Comparison of ENCODE assay signal across 11 mouse cellular contexts in the genomic region with DNA sequence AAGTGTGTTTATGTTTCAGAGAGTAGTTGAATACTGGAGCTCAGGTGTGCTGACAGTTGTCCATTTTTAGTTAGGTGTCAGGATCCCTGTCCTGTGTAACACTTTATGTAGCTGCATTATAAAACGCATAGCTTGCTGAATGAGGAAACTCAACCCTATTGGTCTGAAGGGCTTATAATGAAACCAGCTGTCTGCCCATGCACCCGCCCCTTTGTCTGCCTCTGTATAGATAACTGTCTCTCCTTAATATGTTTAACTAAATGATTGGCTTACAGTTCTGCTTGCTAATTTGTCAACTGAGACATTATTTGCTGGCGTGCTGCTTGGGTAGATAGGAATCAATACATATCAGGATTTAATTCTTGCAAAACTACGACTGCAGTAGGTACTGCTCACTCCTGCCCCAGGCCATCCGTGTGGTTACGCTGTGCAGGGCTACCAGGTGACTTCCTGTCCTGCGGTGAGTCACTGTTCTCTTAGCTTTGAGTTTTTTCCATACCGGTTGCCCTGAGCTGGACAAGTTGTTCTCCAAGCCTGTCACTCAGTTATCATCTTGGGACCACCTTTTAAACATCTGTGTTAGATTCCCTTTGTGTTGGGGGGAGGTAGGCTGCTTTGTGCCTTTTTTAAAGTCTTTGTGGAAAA. TPM values are rescaled to one million over a fixed set of nuclear protein-coding genes. Genes with fewer than 3 reads are reported as not detected.
A peak's percentile ranks its signal among the peaks of the same experiment; 100 is the strongest.
DNase-seq lines count a peak whose midpoint lies in the region; ATAC-seq and TF ChIP-seq lines count a peak whose summit lies in the region.
"Had no signal": no experiment of that assay in that cellular context is flagged by ENCODE, and none has a peak within 500 bp of the region (broad histone marks: within the 10 kb centered on the region; RNA-seq: fewer than 3 reads in every experiment).

No protein-coding gene starts in this region.

- 64% methylated on average over 8 of the region's 8 CpGs for WGBS in embryonic facial prominence, embryonic 10.5 days
- WGBS in liver, embryonic 15.5 days (ENCODE audit: insufficient replicate concordance), result 22% methylated on average over 8 of the region's 8 CpGs
- WGBS in midbrain, embryonic 14.5 days, result 62% methylated on average over 8 of the region's 8 CpGs

- no peaks in the 10 kb centered on the region for H3K27me3 ChIP-seq in embryonic facial prominence, embryonic 10.5 days (replicated peaks; ENCODE audit: low read depth, poor library complexity, severe bottlenecking)
- no peaks in the 10 kb centered on the region for H3K27me3 ChIP-seq in liver, embryonic 15.5 days
- H3K27me3 ChIP-seq in midbrain, embryonic 14.5 days (ENCODE audit: control insufficient read depth, insufficient read depth, low read length), result no peaks in the 10 kb centered on the region
- H3K27me3 ChIP-seq: hindbrain, embryonic 12.5 days; limb, embryonic 15.5 days had no signal

- H3K4me2 ChIP-seq in liver, embryonic 15.5 days, result peak overlapping the region; percentile 48
- H3K4me2 ChIP-seq in midbrain, embryonic 14.5 days (ENCODE audit: low read length), result no peak overlapping the region
- H3K4me2 ChIP-seq: hindbrain, embryonic 12.5 days; limb, embryonic 15.5 days had no signal

- no peaks in the 10 kb centered on the region for H3K9me3 ChIP-seq in embryonic facial prominence, embryonic 10.5 days
- no peaks in the 10 kb centered on the region for H3K9me3 ChIP-seq in liver, embryonic 15.5 days (replicated peaks)
- no peaks in the 10 kb centered on the region for H3K9me3 ChIP-seq in midbrain, embryonic 14.5 days (ENCODE audit: control insufficient read depth, low read length)
- H3K9me3 ChIP-seq: hindbrain, embryonic 12.5 days; limb, embryonic 15.5 days had no signal

- DNase-seq in gastrocnemius, adult 2 months, result no peak
- DNase-seq in gastrocnemius, postnatal 4 days (ENCODE audit: low spot score in 2 of 2), result no peak
- peak; percentile 39 to 53 for DNase-seq in B cell, adult 2 months
- no peak for DNase-seq in embryonic facial prominence, embryonic 10.5 days (ENCODE audit: low spot score)
- DNase-seq in embryo, embryonic 9.5 days (ENCODE audit: extremely low spot score), result no peak
- no peak for DNase-seq in midbrain, embryonic 14.5 days
- no peak for DNase-seq in adipocyte (ENCODE audit: low spot score)
- DNase-seq: cerebellum, adult 11 months had no signal

- TF ChIP-seq CTCF in gastrocnemius, adult 2 months (IDR thresholded peaks at IDR 0.05), result no peak

- no peaks in the 10 kb centered on the region for H3K36me3 ChIP-seq in embryonic facial prominence, embryonic 10.5 days (replicated peaks)
- no peaks in the 10 kb centered on the region for H3K36me3 ChIP-seq in liver, embryonic 15.5 days (replicated peaks)
- H3K36me3 ChIP-seq in midbrain, embryonic 14.5 days (ENCODE audit: control insufficient read depth, insufficient read depth, low read length), result no peaks in the 10 kb centered on the region
- H3K36me3 ChIP-seq: hindbrain, embryonic 12.5 days; limb, embryonic 15.5 days had no signal

- ATAC-seq in liver, embryonic 15.5 days (ENCODE audit: insufficient read depth), result peak; percentile 55; the same call in 1 of the 2 replicates
- no peak for ATAC-seq in midbrain, embryonic 14.5 days (ENCODE audit: low FRiP score, low TSS enrichment)

- 0 out of 2 replicates have a peak overlapping the region, but pooled peaks have one; percentile 12 for H3K27ac ChIP-seq in gastrocnemius, adult 2 months
- 0 out of 2 replicates have a peak overlapping the region, but pooled peaks have one; percentile 3 for H3K27ac ChIP-seq in embryonic facial prominence, embryonic 10.5 days (replicated peaks)
- peak overlapping the region; percentile 14 for H3K27ac ChIP-seq in liver, embryonic 15.5 days (replicated peaks)
- no peak overlapping the region for H3K27ac ChIP-seq in midbrain, embryonic 14.5 days (replicated peaks; ENCODE audit: low read depth, low read length)
- H3K27ac ChIP-seq: hindbrain, embryonic 12.5 days; limb, embryonic 15.5 days had no signal

- no peak overlapping the region for H3K9ac ChIP-seq in liver, embryonic 15.5 days
- H3K9ac ChIP-seq in midbrain, embryonic 14.5 days (replicated peaks; ENCODE audit: low read length), result no peak overlapping the region
- H3K9ac ChIP-seq: hindbrain, embryonic 12.5 days; limb, embryonic 15.5 days had no signal

- H3K4me3 ChIP-seq in gastrocnemius, adult 2 months, result no peak overlapping the region
- no peak overlapping the region for H3K4me3 ChIP-seq in embryonic facial prominence, embryonic 10.5 days
- no peak overlapping the region; the same call in 1 of the 2 replicates for H3K4me3 ChIP-seq in liver, embryonic 15.5 days (replicated peaks)
- H3K4me3 ChIP-seq in midbrain, embryonic 14.5 days (replicated peaks; ENCODE audit: low read depth, low read length), result no peak overlapping the region
- H3K4me3 ChIP-seq: hindbrain, embryonic 12.5 days; limb, embryonic 15.5 days had no signal

- peaks cover 37% of the 10 kb centered on the region for H3K4me1 ChIP-seq in embryonic facial prominence, embryonic 10.5 days
- H3K4me1 ChIP-seq in liver, embryonic 15.5 days (replicated peaks), result peaks cover 52% of the 10 kb centered on the region
- no peaks in the 10 kb centered on the region for H3K4me1 ChIP-seq in midbrain, embryonic 14.5 days (ENCODE audit: control insufficient read depth, insufficient read depth, low read length)

- intact Hi-C loops in gastrocnemius, adult 2 months (cut with DNase I), result no loop called here

RNA-seq across cellular contexts. Expression of a gene that starts 13.4 kb away (rescaled TPM):
- total RNA-seq in gastrocnemius, adult 2 months (2021), result 10 to 100 TPM; 97.4 to 99.1 TPM
- 100 to 1,000 TPM; 111 to 124 TPM for total RNA-seq in gastrocnemius, postnatal 4 days (2021)
- 5.3 and 6.1 TPM in 2 replicates for polyA plus RNA-seq in embryonic facial prominence, embryonic 10.5 days (2016; fragmentation: Nextera tagmentation; extraction: Ambion mirVana)
- polyA plus RNA-seq in liver, embryonic 15.5 days (2015; fragmentation: Nextera tagmentation; extraction: Ambion mirVana), result 11.2 TPM in 2 replicates
- polyA plus RNA-seq in midbrain, embryonic 14.5 days (2014; fragmentation: Nextera tagmentation; extraction: Ambion mirVana), result 0.42 and 2.4 TPM in 2 replicates

RNA-seq across cellular contexts. Expression of a gene that starts 47.5 kb away (rescaled TPM):
- 1 to 10 TPM; 2.6 to 3.6 TPM for total RNA-seq in gastrocnemius, adult 2 months (2021)
- 10 to 100 TPM in 1 of 2 experiments, 1 to 10 TPM in 1; 4.3 to 18.1 TPM for total RNA-seq in gastrocnemius, postnatal 4 days (2021)
- not detected in 2 replicates for polyA plus RNA-seq in embryonic facial prominence, embryonic 10.5 days (2016; fragmentation: Nextera tagmentation; extraction: Ambion mirVana)
- 0.53 and 0.71 TPM in 2 replicates for polyA plus RNA-seq in liver, embryonic 15.5 days (2015; fragmentation: Nextera tagmentation; extraction: Ambion mirVana)
- polyA plus RNA-seq in midbrain, embryonic 14.5 days (2014; fragmentation: Nextera tagmentation; extraction: Ambion mirVana), result not detected in 2 replicates
- polyA plus RNA-seq: hindbrain, embryonic 12.5 days; limb, embryonic 15.5 days had no signal

Comparison
In these comparisons a context has a peak if more than half of its experiments do, and no peak if none do; other contexts are left out.
1. DNase-seq: peak in B cell, adult 2 months (2 of 2); none in gastrocnemius, adult 2 months (single experiment), gastrocnemius, postnatal 4 days (0 of 2), embryonic facial prominence, embryonic 10.5 days (single experiment), embryo, embryonic 9.5 days (single experiment), midbrain, embryonic 14.5 days (single experiment) and adipocyte (single experiment).